Mouse (Mus musculus) embryonic facial prominence, embryonic 15.5 days (tissue): ENCODE data around the gene Ncf1. TPM values are rescaled to one million over a fixed set of nuclear protein-coding genes. Genes with fewer than 3 reads are reported as not detected.

ENCODE experiments used
- ATAC-seq: fragments of 200-750 bp; cut with Nextera tagmentation; 2 replicates; pipeline ENCODE4 v1.8.0; 2017; ENCODE audit warnings: low read depth, moderate TSS enrichment; ENCODE audit not compliant: insufficient number of reproducible peaks, low FRiP score, low TSS enrichment
- H3K27ac ChIP-seq: fragments of 300-500 bp; sonication (generic); replicated peaks from 2 replicates; pipeline ENCODE4 v1.5.1; 2015; ENCODE audit warnings: mild to moderate bottlenecking, inconsistent platforms
- H3K27me3 ChIP-seq: fragments of 300-500 bp; sonication (generic); 2 replicates; pipeline ENCODE4 v1.6.1; 2015; ENCODE audit warnings: inconsistent platforms
- H3K36me3 ChIP-seq: fragments of 300-500 bp; sonication (generic); 2 replicates; pipeline ENCODE4 v1.6.1; 2015; ENCODE audit warnings: mild to moderate bottlenecking, inconsistent platforms
- H3K4me1 ChIP-seq: fragments of 300-500 bp; sonication (generic); 2 replicates; pipeline ENCODE4 v1.6.1; 2015; ENCODE audit warnings: inconsistent platforms
- H3K4me2 ChIP-seq: fragments of 300-500 bp; sonication (generic); replicated peaks from 2 replicates; pipeline ENCODE4 v1.6.1; 2015; ENCODE audit warnings: mild to moderate bottlenecking, inconsistent platforms
- H3K4me3 ChIP-seq: fragments of 300-500 bp; sonication (generic); replicated peaks from 2 replicates; pipeline ENCODE4 v1.5.1; 2015; ENCODE audit warnings: mild to moderate bottlenecking, inconsistent platforms
- H3K9ac ChIP-seq: fragments of 300-500 bp; sonication (generic); 2 replicates; pipeline ENCODE4 v1.6.1; 2015; ENCODE audit warnings: inconsistent platforms
- H3K9me3 ChIP-seq: fragments of 300-500 bp; sonication (generic); replicated peaks from 2 replicates; pipeline ENCODE4 v1.6.1; 2016; ENCODE audit warnings: inconsistent platforms
- WGBS: fragments of 180-500 bp; shearing (Covaris S2); methylation state at CpG from one replicate; pipeline ENCODE4 v1.1.7; 2015; 5-methylcytosine and 5-hydroxymethylcytosine counted together
- polyA plus RNA-seq: library from polyadenylated mRNA; unstranded; fragments of >200 nt; fragmentation: Nextera tagmentation; extraction: Ambion mirVana; gene quantifications from 2 replicates; pipeline ENCODE4 v1.2.1, GENCODE M21; 2015

Ncf1 gene
- polyA plus RNA-seq, 1 experiment from 2014 or later, result 10.3 TPM

- Histone ChIP-seq H3K9ac (no peak overlapping the region), H3K27ac (no peak overlapping the region), H3K27me3 (no peaks in the 10 kb centered on the region), H3K36me3 (no peaks in the 10 kb centered on the region), H3K4me2 (no peak overlapping the region), H3K4me1 (peaks cover 32% of the 10 kb centered on the region), H3K4me3 (no peak overlapping the region), H3K9me3 (no peaks in the 10 kb centered on the region)
- ATAC-seq, result no peak
- WGBS, result 73% methylated on average over 7 of the region's 7 CpGs
These were observed 50.9 kb downstream of the Ncf1 start for GRCm38 (mm10) chr5:134178536-134178935.

DNA sequence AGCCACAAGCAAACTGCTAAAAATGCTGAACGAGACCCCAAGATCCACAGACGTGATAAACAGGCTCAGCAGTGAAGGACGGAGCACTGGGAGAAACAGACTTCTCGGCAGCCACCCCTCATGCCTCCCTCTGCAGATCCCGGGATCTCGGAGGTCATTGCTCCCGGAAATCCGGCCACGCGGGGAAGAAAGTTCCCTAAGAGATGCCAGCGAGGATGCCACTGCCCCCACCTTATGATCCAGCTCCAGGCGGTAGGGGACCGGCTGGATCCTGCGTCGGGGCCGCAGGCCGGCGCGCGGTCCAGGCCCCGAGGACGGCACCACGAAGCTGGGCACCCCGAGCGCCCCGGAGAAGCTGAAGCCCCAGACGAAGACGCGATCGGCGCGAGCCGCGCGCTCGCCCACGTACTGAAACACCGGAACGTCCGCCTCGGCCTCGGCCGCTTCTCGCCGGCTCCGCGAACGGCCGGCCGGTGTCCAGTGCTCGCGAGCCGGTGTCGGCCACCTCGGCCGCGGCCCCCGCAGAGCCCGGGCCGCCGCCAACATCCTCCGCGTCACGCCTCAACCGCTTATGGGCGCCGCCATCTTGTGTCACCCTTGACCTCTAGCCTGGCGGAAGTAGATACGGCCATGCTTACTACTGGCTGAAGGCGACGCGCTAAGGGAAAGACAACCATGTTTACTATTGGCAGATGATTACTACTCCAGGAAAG lies 53.1 kb downstream of the Ncf1 start, which contains the start of gene Rcc1l:
Gene Rcc1l (minus strand): TSS at position 606 of the 713 bp plus-strand sequence.
- ATAC-seq, result peak; percentile 86
- peaks cover 15% of the 10 kb centered on the region for H3K4me1 ChIP-seq
- peak within 1 kb of the TSS; percentile 21 for H3K9ac ChIP-seq
- H3K4me2 ChIP-seq, result peak within 1 kb of the TSS; percentile 85
- peak within 1 kb of the TSS; percentile 70 for H3K27ac ChIP-seq
- peak within 1 kb of the TSS; percentile 63 for H3K4me3 ChIP-seq
- H3K27me3 ChIP-seq, result no peaks in the 10 kb centered on the region
- no peaks in the 10 kb centered on the region for H3K9me3 ChIP-seq
- peaks cover 8% of the 10 kb centered on the region; the same call in 1 of the 2 replicates for H3K36me3 ChIP-seq
- WGBS, result under 1% methylated on average over 72 of the region's 72 CpGs

DNA sequence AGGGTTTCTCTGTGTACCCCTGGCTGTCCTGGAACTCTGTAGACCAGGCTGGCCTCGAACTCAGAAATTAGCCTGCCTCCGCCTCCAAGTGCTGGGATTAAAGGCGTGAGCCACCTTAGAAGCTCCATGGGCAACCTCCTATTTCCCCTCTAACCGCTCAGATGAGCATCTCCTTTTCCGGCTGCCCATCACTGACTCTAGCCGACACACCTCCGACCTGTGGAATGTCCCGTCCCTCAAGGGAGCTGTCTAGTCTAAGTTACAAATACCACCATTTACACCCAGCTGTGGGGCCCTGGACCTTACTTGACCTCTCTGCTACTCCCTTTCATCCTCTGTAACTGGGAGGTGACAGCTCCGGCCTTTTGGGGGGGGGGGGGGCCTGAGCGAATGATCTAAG lies 53.7 kb downstream of the Ncf1 start:
- Histone ChIP-seq H3K4me2 (peak overlapping the region; percentile 85), H3K9me3 (no peaks in the 10 kb centered on the region), H3K27me3 (no peaks in the 10 kb centered on the region), H3K4me1 (peaks cover 15% of the 10 kb centered on the region), H3K27ac (peak overlapping the region; percentile 70), H3K9ac (peak overlapping the region; percentile 21), H3K36me3 (peaks cover 11% of the 10 kb centered on the region; the same call in 1 of the 2 replicates), H3K4me3 (peak overlapping the region; percentile 63)
- WGBS, result 10% methylated on average over 10 of the region's 10 CpGs
- no peak for ATAC-seq

GRCm38 (mm10) chr5:134173206-134173605 lies 56.2 kb downstream of the Ncf1 start:
- no peak overlapping the region for H3K27ac ChIP-seq
- H3K9me3 ChIP-seq, result no peaks in the 10 kb centered on the region
- H3K4me2 ChIP-seq, result no peak overlapping the region
- no peak for ATAC-seq
- H3K4me3 ChIP-seq, result no peak overlapping the region
- H3K36me3 ChIP-seq, result peaks cover 16% of the 10 kb centered on the region; the same call in 1 of the 2 replicates
- no peak overlapping the region for H3K9ac ChIP-seq
- WGBS, result 47% methylated on average over 4 of the region's 4 CpGs
- H3K27me3 ChIP-seq, result no peaks in the 10 kb centered on the region
- peaks cover 15% of the 10 kb centered on the region for H3K4me1 ChIP-seq

GRCm38 (mm10) chr5:134170167-134170566 lies 59.3 kb downstream of the Ncf1 start:
- no peak overlapping the region for H3K9ac ChIP-seq
- no peak overlapping the region for H3K4me3 ChIP-seq
- 96% methylated on average over 8 of the region's 8 CpGs for WGBS
- no peak overlapping the region for H3K27ac ChIP-seq
- no peak overlapping the region for H3K4me2 ChIP-seq
- no peaks in the 10 kb centered on the region for H3K27me3 ChIP-seq
- ATAC-seq, result no peak
- peaks cover 7% of the 10 kb centered on the region; the same call in 1 of the 2 replicates for H3K4me1 ChIP-seq
- H3K36me3 ChIP-seq, result peaks cover 28% of the 10 kb centered on the region
- no peaks in the 10 kb centered on the region for H3K9me3 ChIP-seq

Other genes starting within 250 kb of the Ncf1 start
- gene Castor2, start 129.9 kb downstream of the Ncf1 start, polyA plus RNA-seq, result 9.1 and 9.7 TPM in 2 replicates
- 26.1 and 29.4 TPM in 2 replicates for gene Rcc1l, start 52.9 kb downstream of the Ncf1 start, polyA plus RNA-seq
- gene Gtf2ird2, start 45.6 kb downstream of the Ncf1 start, polyA plus RNA-seq, result 8.8 and 9.0 TPM in 2 replicates
- 190 and 202 TPM in 2 replicates for gene Gtf2i, start 85.1 kb upstream of the Ncf1 start, polyA plus RNA-seq
- 114 and 123 TPM in 2 replicates for gene Gtf2ird1, start 227.1 kb upstream of the Ncf1 start, polyA plus RNA-seq